Mouse (Mus musculus) layer of hippocampus, adult 9-10 months (tissue): ENCODE data around the gene Emg1.
"Not testable (repeated sequence)": the region's sequence is repeated elsewhere in the genome, so short reads cannot be mapped to it uniquely, and the experiment has no call there.

Source experiments
- DNase-seq: peaks from one replicate; pipeline ENCODE4 v3.0.0; 2022; ENCODE audit warnings: low spot score

Gene Emg1

DNA sequence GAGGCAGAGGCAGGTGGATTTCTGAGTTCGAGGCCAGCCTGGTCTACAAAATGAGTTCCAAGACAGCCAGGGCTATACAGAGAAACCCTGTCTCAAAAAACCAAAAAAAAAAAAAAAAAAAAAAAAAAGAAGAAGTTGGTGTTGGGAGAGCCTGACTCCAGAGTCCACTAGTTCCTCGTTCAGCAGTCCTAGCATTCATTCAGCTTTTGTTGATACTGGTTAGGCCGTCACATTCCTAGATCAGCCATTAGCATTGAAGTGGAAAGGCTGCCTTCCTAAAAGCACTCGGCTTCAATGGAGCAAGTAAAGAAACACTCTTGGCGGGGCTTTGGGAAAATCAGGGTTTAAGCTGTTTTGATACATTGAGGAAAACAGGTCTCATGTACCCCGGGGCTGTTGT lies 29.7 kb downstream of the Emg1 start:
- not testable (repeated sequence) for DNase-seq

- no peak for DNase-seq
Observed at GRCm38 (mm10) chr6:124679486-124679885, 32.5 kb downstream of the Emg1 start.

- no peak for DNase-seq
Observed at GRCm38 (mm10) chr6:124678769-124679168, 33.2 kb downstream of the Emg1 start.

DNA sequence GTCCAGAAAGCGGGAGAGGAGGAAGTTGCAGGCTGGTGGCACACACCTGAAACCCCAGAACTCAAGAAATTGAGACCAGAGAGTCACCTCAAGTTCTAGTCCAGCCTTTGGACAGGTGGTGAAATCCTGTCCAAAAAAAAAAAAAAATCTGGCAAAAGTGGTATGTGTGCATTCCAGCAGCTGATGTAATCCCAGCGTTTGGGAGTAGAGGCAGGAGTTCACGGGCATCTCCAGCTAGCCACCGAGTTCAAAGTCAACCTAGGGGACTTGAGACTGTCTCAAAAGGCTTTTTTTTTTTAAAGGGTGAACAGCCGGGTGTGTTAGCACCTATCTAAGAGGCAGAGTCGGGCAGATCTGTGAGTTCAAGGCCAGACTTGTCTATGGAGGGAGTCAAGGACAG lies 35.8 kb downstream of the Emg1 start:
- DNase-seq: no peak

- DNase-seq: no peak
Observed at GRCm38 (mm10) chr6:124674591-124674990, 37.4 kb downstream of the Emg1 start.

- DNase-seq: no peak
Observed at GRCm38 (mm10) chr6:124673619-124674018, 38.4 kb downstream of the Emg1 start.

DNA sequence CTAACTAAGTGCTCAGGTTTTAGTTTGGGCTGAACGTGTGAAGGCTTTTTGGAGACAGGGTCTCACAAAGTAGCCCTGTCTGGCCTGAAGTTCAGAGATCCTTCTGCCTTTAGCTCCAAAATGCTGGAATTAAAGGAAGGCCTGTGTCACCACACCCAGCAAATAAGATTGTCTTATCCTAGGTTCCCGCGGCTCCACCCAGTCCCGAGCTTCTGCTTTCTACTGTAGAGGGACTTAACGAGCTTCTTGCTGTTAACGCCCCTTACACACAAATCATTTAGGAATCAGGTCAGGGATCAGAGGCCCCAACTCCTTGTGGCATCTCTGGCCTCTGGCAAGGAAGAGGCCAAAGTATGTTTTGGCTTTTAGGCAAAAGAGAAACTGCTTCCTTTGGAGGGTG lies 39.9 kb downstream of the Emg1 start:
- no peak for DNase-seq

DNA sequence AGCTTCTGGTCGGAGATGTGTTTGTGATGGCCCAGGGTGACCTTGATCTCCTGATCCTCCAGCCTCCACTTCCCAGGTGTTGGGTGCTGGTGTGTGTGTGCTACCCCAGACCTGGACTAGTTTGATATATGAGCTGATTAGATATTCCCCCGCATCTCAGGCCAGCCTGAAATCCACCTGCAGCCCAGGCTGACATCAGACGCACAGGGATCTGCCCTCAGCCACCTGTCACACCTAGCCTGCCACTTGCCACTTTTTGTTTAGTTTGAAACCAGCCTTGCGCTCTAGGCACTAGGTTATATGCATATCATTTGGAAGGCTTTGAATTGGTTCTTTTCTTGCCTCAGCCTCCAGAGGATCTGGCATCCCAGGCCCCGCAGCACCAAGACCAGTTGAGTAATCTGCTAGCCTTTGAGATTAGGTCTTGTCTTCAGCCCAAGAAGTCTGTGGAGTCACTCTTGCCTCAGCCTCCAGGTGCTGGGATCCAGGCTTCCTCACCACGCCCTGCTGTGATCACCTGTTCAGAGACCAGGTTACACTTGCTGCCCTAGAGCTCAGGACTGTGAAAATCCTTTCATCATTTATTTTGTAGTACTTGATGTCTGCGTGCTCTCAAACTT lies 41.6 kb downstream of the Emg1 start:
- DNase-seq: no peak

DNA sequence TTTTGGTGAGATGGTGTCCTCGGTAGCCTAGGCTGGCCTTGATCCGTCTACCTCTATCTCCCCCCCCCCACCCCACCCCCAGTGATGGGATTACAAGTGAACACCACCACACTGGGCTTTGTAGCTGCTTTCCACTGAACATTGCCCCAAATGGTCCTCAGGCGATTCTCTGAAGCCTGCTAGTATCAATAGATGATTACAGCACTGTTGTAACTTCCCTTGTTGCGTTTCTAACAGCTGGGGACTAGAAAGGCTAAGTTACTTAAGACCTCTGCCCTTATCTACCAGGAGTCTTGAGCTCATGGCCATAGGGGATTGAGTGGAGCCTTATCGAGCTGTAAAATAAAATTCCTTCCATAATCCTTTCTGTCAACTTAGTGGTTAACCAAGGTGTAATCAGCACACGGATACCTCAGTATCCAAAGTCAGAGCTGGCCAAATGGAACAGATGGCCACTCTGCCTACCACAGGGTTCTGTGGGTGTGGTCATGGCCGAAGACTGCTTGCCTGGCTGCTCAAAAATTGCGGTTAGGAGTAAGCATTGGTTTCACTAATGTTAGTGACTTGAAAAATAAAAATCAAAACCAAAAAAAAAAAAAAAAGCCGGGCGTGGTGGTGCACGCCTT lies 42.6 kb downstream of the Emg1 start:
- DNase-seq: no peak

DNA sequence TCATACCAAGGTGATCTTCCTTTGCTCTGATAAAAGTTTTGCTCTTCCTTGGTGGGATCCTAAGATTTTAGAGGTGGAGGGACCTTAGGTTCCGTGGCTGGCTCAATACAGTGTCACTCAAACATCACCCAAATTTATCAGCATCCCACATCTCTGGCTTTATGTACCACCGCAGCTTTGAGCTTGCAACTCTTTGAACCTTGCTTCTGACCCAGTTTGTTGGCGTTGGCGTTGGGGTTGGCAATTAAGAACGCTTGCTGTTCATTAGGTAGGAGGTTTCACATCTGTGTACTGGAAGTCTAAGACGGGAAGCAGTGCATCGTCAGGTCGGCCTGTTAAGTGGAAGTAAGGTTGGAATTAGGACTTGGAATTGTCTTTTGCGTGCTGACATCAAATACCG lies 47.0 kb downstream of the Emg1 start:
- DNase-seq: no peak

DNA sequence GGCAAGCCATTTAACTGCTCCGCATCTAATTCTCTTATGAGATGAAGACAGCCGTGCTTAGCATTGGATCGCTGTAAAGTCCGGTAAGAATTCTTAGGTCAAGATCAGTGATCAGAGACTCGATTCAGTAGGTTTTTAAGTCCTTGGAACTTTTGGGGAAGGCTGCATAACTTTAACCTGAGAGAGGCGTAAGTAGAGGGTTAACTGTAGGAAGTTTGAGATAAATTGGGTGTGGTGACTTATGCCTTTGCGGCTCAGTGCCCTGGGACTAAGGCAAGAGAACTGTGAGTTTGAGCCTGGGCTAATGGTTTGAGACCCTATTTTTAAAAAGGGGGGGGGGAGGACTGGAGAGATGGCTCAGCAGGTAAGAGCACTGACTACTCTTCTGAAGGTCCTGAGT lies 47.7 kb downstream of the Emg1 start:
- no peak for DNase-seq

DNA sequence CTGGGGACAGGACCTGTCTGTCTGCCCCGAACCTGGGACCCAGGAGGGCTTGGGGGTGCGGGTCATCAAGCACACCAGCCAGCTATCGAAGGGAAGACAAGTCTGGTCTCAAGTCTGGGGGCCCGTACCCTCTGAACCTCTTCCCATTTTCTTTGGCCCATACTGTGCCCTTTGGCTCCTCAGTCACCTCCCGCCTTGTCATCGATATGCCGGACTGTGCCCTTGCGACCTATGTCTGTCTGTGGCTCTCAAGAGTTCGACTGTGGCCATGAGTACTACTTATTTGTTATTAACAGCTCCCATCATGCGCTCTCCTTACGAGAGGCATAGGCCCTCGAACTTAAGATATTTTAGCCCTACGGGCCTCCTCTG lies 48.6 kb downstream of the Emg1 start:
- DNase-seq: no peak

GRCm38 (mm10) chr6:124662477-124663423 lies 49.2 kb downstream of the Emg1 start, which contains the start of gene Lpcat3:
Gene Lpcat3 (plus strand): TSS chr6:124663027.
- DNase-seq: peak; percentile 95

GRCm38 (mm10) chr6:124661995-124662394 lies 50.0 kb downstream of the Emg1 start:
- DNase-seq: no peak

- no peak for DNase-seq
Observed at GRCm38 (mm10) chr6:124661156-124661806, 50.7 kb downstream of the Emg1 start.

DNA sequence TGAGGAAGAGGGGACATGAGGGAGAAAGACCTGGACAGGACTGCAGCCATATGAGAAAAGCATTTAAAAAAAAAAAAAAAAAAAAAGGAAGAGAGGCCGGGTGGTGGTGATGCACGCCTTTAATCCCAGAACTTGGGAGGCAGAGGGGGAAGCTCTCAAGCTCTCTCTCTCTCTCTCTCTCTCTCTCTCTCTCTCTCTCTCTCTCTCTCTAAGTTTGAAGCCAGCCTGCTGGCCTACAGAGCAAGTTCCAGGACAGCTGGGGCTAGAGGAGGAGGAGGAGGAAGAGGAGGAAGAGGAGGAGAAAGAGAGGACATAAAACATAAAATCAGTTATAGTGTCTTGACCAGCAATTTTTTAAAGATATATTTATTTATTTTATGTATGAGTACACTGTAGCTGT lies 53.9 kb downstream of the Emg1 start:
- DNase-seq: no peak

GRCm38 (mm10) chr6:124655893-124656292 lies 56.1 kb downstream of the Emg1 start:
- DNase-seq: no peak
